Mouse (Mus musculus) heart, postnatal 0 days (tissue): ENCODE measurements at regions not wholly inside any gene's neighbourhood (a gene's known extent, or its start where the extent isn't known, plus 50 kb on each side); places are given as distances from the start of the nearest gene placed in this dataset.

Source experiments
- ATAC-seq: fragments of 200-750 bp; cut with Nextera tagmentation; 2 replicates; pipeline ENCODE4 v1.8.0; 2017; ENCODE audit warnings: low read depth, moderate number of reproducible peaks, moderate library complexity; ENCODE audit not compliant: insufficient read depth
- DNase-seq: peaks from one replicate; pipeline ENCODE4 v3.0.0-alpha.2; 2016; ENCODE audit warnings: low spot score
- H3K27ac ChIP-seq: fragments of 300-500 bp; sonication (generic); 2 replicates; pipeline ENCODE4 v1.5.1; 2014; ENCODE audit warnings: low read depth, mild to moderate bottlenecking
- H3K27me3 ChIP-seq: fragments of 300-500 bp; sonication (generic); 2 replicates; pipeline ENCODE4 v1.6.1; 2014; ENCODE audit warnings: low read length, mixed read lengths; ENCODE audit not compliant: control insufficient read depth, insufficient read depth
- H3K36me3 ChIP-seq: fragments of 300-500 bp; sonication (generic); replicated peaks from 2 replicates; pipeline ENCODE4 v1.6.1; 2014; ENCODE audit warnings: low read length, mixed read lengths; ENCODE audit not compliant: control insufficient read depth, insufficient read depth
- H3K4me1 ChIP-seq: fragments of 300-500 bp; sonication (generic); 2 replicates; pipeline ENCODE4 v1.6.1; 2014; ENCODE audit warnings: antibody characterized with exemption; ENCODE audit not compliant: control insufficient read depth, insufficient read depth
- H3K4me2 ChIP-seq: fragments of 300-500 bp; sonication (generic); 2 replicates; pipeline ENCODE4 v1.6.1; 2014; ENCODE audit warnings: low read depth, mild to moderate bottlenecking, low read length, moderate library complexity
- H3K4me3 ChIP-seq: fragments of 300-500 bp; sonication (generic); 2 replicates; pipeline ENCODE4 v1.5.1; 2014; ENCODE audit warnings: low read depth, low read length
- H3K9ac ChIP-seq: fragments of 300-500 bp; sonication (generic); replicated peaks from 2 replicates; pipeline ENCODE4 v1.6.1; 2014; ENCODE audit warnings: low read depth, low read length, mixed read lengths
- H3K9me3 ChIP-seq: fragments of 300-500 bp; sonication (generic); replicated peaks from 2 replicates; pipeline ENCODE4 v1.6.1; 2016; ENCODE audit warnings: low read length; ENCODE audit not compliant: control insufficient read depth
- CTCF ChIP-seq: IDR thresholded peaks from 2 replicates; pipeline ENCODE4 v1.5.1; 2016; ENCODE audit warnings: antibody characterized with exemption, control low read depth, low read depth
- EP300 ChIP-seq: IDR thresholded peaks from 2 replicates; pipeline ENCODE4 v1.6.1; 2016; ENCODE audit warnings: antibody characterized with exemption, low read depth
- WGBS: fragments of 180-500 bp; shearing (Covaris S2); extraction: QIAGEN DNeasy Blood & Tissue Kit; methylation state at CpG from one replicate; pipeline ENCODE4 v1.1.7; 2014; 5-methylcytosine and 5-hydroxymethylcytosine counted together

- ATAC-seq (no peak), DNase-seq (no peak)
- Histone ChIP-seq H3K27me3 (no peaks in the 10 kb centered on the region), H3K4me1 (no peaks in the 10 kb centered on the region), H3K36me3 (no peaks in the 10 kb centered on the region), H3K4me2 (no peak overlapping the region), H3K9ac (no peak overlapping the region), H3K27ac (no peak overlapping the region), H3K9me3 (no peaks in the 10 kb centered on the region), H3K4me3 (no peak overlapping the region)
- TF ChIP-seq CTCF (no peak), EP300 (no peak)
- WGBS = 69% methylated on average over 3 of the region's 3 CpGs
Observed at GRCm38 (mm10) chr7:130091942-130092341, 428.2 kb downstream of the Ate1 start.

GRCm38 (mm10) chr7:130095141-130095540 is 425.0 kb downstream of the Ate1 start:
- H3K9me3 ChIP-seq = no peaks in the 10 kb centered on the region
- no peak overlapping the region for H3K27ac ChIP-seq
- ATAC-seq (no peak), DNase-seq (no peak)
- WGBS = 70% methylated on average over 4 of the region's 4 CpGs
- no peaks in the 10 kb centered on the region for H3K4me1 ChIP-seq
- H3K9ac ChIP-seq = no peak overlapping the region
- no peak overlapping the region for H3K4me2 ChIP-seq
- H3K4me3 ChIP-seq = no peak overlapping the region
- H3K36me3 ChIP-seq = no peaks in the 10 kb centered on the region
- H3K27me3 ChIP-seq = no peaks in the 10 kb centered on the region
- TF ChIP-seq CTCF (no peak), EP300 (no peak)

- no peaks in the 10 kb centered on the region for H3K27me3 ChIP-seq
- 67% methylated on average over 10 of the region's 10 CpGs for WGBS
- H3K27ac ChIP-seq = no peak overlapping the region
- H3K4me3 ChIP-seq = no peak overlapping the region
- no peak overlapping the region for H3K9ac ChIP-seq
- no peaks in the 10 kb centered on the region for H3K4me1 ChIP-seq
- no peak for TF ChIP-seq EP300
- H3K4me2 ChIP-seq = no peak overlapping the region
- ATAC-seq (no peak), DNase-seq (no peak)
- no peaks in the 10 kb centered on the region for H3K9me3 ChIP-seq
- H3K36me3 ChIP-seq = no peaks in the 10 kb centered on the region
Observed at GRCm38 (mm10) chr7:130098606-130099005, 421.6 kb downstream of the Ate1 start.

- H3K9me3 ChIP-seq = no peaks in the 10 kb centered on the region
- no peak overlapping the region for H3K27ac ChIP-seq
- H3K9ac ChIP-seq = no peak overlapping the region
- 73% methylated on average over 5 of the region's 5 CpGs for WGBS
- ATAC-seq (no peak), DNase-seq (no peak)
- no peaks in the 10 kb centered on the region for H3K4me1 ChIP-seq
- TF ChIP-seq EP300 (no peak), CTCF (no peak)
- no peaks in the 10 kb centered on the region for H3K27me3 ChIP-seq
- H3K4me3 ChIP-seq = no peak overlapping the region
- no peaks in the 10 kb centered on the region for H3K36me3 ChIP-seq
- H3K4me2 ChIP-seq = no peak overlapping the region
Observed at GRCm38 (mm10) chr7:130102671-130103070, 417.5 kb downstream of the Ate1 start.

- ATAC-seq (no peak), DNase-seq (no peak)
- Histone ChIP-seq H3K36me3 (no peaks in the 10 kb centered on the region), H3K4me3 (no peak overlapping the region), H3K27ac (no peak overlapping the region), H3K4me2 (no peak overlapping the region), H3K4me1 (no peaks in the 10 kb centered on the region), H3K9ac (no peak overlapping the region), H3K9me3 (no peaks in the 10 kb centered on the region), H3K27me3 (no peaks in the 10 kb centered on the region)
- 66% methylated on average over 5 of the region's 5 CpGs for WGBS
- no peak for TF ChIP-seq CTCF
- TF ChIP-seq EP300 = no peak
Observed at GRCm38 (mm10) chr7:130106961-130107360, 413.2 kb downstream of the Ate1 start.

- no peaks in the 10 kb centered on the region for H3K36me3 ChIP-seq
- no peaks in the 10 kb centered on the region for H3K4me1 ChIP-seq
- H3K27ac ChIP-seq = no peak overlapping the region
- no peaks in the 10 kb centered on the region for H3K9me3 ChIP-seq
- DNase-seq (no peak), ATAC-seq (no peak)
- 82% methylated on average over 17 of the region's 17 CpGs for WGBS
- no peaks in the 10 kb centered on the region for H3K27me3 ChIP-seq
- TF ChIP-seq EP300 = no peak
- no peak for TF ChIP-seq CTCF
- no peak overlapping the region for H3K4me2 ChIP-seq
- H3K9ac ChIP-seq = no peak overlapping the region
- no peak overlapping the region for H3K4me3 ChIP-seq
Observed at GRCm38 (mm10) chr7:130108362-130108761, 411.8 kb downstream of the Ate1 start.
